Mouse (Mus musculus) liver, postnatal 0 days (tissue): ENCODE data around the gene Vmn1r85.

Source experiments
- CTCF ChIP-seq: sonication (generic); IDR thresholded peaks from 2 replicates; pipeline ENCODE4 v1.5.1; 2016; ENCODE audit warnings: antibody characterized with exemption, low read depth
- EP300 ChIP-seq: IDR thresholded peaks from 2 replicates; pipeline ENCODE4 v1.6.1; 2016; ENCODE audit warnings: antibody characterized with exemption, low read depth, mild to moderate bottlenecking

DNA sequence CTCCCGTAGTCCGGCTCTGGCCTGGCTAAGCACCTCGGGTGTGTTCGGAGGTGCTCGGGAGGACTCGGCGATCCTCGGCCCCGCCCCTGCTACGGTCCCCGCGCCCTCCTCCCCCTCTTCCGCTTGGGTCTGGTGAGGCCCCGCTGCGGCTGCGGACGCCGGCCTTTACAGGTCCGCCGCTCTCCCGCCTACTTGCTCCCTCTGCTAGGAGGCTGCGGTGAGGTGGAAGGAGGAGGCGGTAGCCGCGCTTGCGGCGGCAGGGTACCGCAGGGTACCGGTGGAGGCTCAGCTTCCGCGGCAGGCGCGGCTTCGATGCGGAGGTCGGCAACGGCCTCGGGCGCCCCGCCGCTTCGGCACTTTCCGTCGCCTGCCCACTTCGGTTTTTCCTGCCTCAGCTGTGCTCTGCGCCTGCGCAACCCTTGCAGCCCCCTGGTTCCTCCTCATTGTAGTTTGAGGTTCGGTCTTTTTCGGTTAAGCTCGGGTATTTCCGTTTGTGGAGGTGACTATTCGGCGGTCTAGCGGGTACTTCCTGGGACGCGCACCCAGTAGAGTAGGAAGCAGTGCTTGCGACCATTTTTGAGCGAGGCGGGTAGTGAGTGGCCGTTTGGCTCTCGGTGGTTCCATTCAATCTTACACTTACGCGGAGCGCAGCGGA is 56.9 kb downstream of the Vmn1r85 start, which contains the start of gene Ube2m:
- no peak for TF ChIP-seq EP300
- no peak for TF ChIP-seq CTCF
